Mouse (Mus musculus): ENCODE measurements around the gene BC048679. TPM values are rescaled to one million over a fixed set of nuclear protein-coding genes. Genes with fewer than 3 reads are reported as not detected.
"Not testable (repeated sequence)": the region's sequence is repeated elsewhere in the genome, so short reads cannot be mapped to it uniquely, and the experiment has no call there.

The BC048679 gene
- polyA plus RNA-seq, 1 experiment from 2014 or later: not detected

GRCm38 (mm10) chr7:81516154-81517030, 18.3 kb upstream of the BC048679 start:
- Histone ChIP-seq H3K9me3 (replicated peaks) (no peaks in the 10 kb centered on the region), H3K36me3 (no peaks in the 10 kb centered on the region), H3K9ac (no peak overlapping the region), H3K27ac (no peak overlapping the region), H3K4me1 (no peaks in the 10 kb centered on the region), H3K4me3 (no peak overlapping the region), H3K4me2 (replicated peaks) (no peak overlapping the region), H3K27me3 (no peaks in the 10 kb centered on the region)
- WGBS: 69% methylated on average over 6 of the region's 6 CpGs
- no peak for ATAC-seq (ENCODE audit: low FRiP score)

DNA sequence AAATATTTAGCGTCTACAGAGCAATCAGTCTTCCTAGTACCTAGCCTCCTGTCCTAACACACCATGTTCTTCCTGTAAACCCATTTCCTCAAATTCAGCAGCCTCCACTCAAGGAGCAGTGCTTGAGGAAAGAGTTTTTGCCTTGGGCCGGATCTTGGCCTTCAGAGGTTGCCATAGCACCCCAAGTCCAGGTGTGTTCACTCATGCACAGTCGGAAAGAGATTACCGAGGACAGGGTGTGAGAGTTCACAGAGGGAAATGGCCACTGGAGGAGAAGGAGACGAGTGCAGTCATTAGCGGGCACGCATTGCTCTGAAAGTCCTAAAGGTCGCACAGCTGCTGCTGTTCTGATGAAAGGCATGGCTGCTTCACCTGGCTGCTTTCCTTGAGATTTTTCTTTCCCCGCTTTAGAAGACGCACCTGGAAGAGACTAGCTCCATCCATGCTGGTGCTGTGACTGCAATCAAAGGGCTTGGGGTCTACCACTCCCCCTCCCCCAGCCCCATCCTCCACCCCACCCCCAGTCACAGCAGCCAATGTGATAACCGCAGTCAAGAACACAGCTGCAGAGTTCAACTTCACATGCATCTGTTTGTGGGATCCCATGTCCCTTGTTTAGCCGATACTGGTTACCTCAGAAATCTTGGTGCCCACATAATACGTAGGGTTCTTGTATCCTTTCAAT, 17.0 kb upstream of the BC048679 start:
- no peak for ATAC-seq (ENCODE audit: low FRiP score)
- Histone ChIP-seq H3K4me3 (no peak overlapping the region), H3K27ac (no peak overlapping the region), H3K4me1 (no peaks in the 10 kb centered on the region), H3K9ac (no peak overlapping the region), H3K27me3 (no peaks in the 10 kb centered on the region), H3K9me3 (replicated peaks) (no peaks in the 10 kb centered on the region), H3K36me3 (no peaks in the 10 kb centered on the region), H3K4me2 (replicated peaks) (no peak overlapping the region)
- WGBS: 65% methylated on average over 13 of the region's 13 CpGs

- Histone ChIP-seq H3K27me3 (peaks cover 7% of the 10 kb centered on the region), H3K27ac (no peak overlapping the region), H3K4me2 (replicated peaks) (no peak overlapping the region), H3K4me3 (no peak overlapping the region), H3K9me3 (replicated peaks) (no peaks in the 10 kb centered on the region), H3K36me3 (no peaks in the 10 kb centered on the region), H3K4me1 (peaks cover 5% of the 10 kb centered on the region; the same call in 1 of the 2 replicates), H3K9ac (no peak overlapping the region)
- WGBS: 89% methylated on average over 2 of the region's 2 CpGs
- no peak for ATAC-seq (ENCODE audit: low FRiP score)
These were observed 3.0 kb upstream of the BC048679 start for GRCm38 (mm10) chr7:81501050-81501449.

- Histone ChIP-seq H3K4me3 (no peak overlapping the region), H3K4me2 (replicated peaks) (no peak overlapping the region), H3K27ac (no peak overlapping the region), H3K36me3 (no peaks in the 10 kb centered on the region), H3K27me3 (peaks cover 21% of the 10 kb centered on the region), H3K4me1 (peaks cover 10% of the 10 kb centered on the region), H3K9me3 (replicated peaks) (no peaks in the 10 kb centered on the region), H3K9ac (no peak overlapping the region)
- WGBS: 10% methylated on average over 6 of the region's 6 CpGs
- no peak for ATAC-seq (ENCODE audit: low FRiP score)
These were observed 910 bp downstream of the BC048679 start for GRCm38 (mm10) chr7:81497171-81497570.

- whole genome bisulfite sequencing: under 1% methylated on average over 55 of the region's 57 CpGs
- Histone ChIP-seq H3K9ac (peak within 1 kb of the TSS; percentile 82), H3K4me3 (peak within 1 kb of the TSS; percentile 69), H3K4me2 (replicated peaks) (peak within 1 kb of the TSS; percentile 60), H3K4me1 (peaks cover 25% of the 10 kb centered on the region), H3K27ac (peak within 1 kb of the TSS; percentile 96), H3K36me3 (no peaks in the 10 kb centered on the region), H3K9me3 (replicated peaks) (no peaks in the 10 kb centered on the region), H3K27me3 (peaks cover 21% of the 10 kb centered on the region)
- peak; percentile 94 for ATAC-seq (ENCODE audit: low FRiP score)
These were observed 4.6 kb downstream of the BC048679 start, which contains the start of gene Ap3b2 for GRCm38 (mm10) chr7:81493331-81494021. Gene Ap3b2 (minus strand): TSS chr7:81493925.

DNA sequence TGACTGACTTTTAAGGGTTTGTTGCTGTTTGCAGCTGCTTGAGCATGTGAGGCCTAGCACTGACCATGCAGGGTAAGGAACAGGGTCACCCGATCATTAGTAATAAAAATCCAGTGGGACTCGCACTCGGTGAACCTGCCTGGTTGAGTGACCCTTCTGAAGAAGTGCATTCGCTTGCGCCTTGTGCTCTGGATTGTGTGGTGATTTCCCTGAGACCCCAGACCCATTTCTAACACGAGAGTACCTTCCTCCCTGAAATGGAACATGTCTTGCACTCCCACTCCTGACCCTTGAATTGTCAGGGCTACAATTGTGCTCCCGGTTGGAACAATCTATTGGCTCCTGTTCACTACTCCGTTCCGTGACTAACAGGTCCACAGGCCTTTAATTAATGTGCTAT, 5.5 kb downstream of the BC048679 start:
- Histone ChIP-seq H3K4me3 (peak overlapping the region; percentile 69), H3K9me3 (replicated peaks) (no peaks in the 10 kb centered on the region), H3K27me3 (peaks cover 14% of the 10 kb centered on the region), H3K4me2 (replicated peaks) (peak overlapping the region; percentile 60), H3K27ac (peak overlapping the region; percentile 96; the same call in 1 of the 2 replicates), H3K9ac (peak overlapping the region; percentile 82), H3K4me1 (peaks cover 26% of the 10 kb centered on the region), H3K36me3 (no peaks in the 10 kb centered on the region)
- ATAC-seq (ENCODE audit: low FRiP score): no peak
- 39% methylated on average over 9 of the region's 9 CpGs for WGBS

- Histone ChIP-seq H3K27ac (no peak overlapping the region), H3K4me3 (no peak overlapping the region), H3K36me3 (peaks cover under 1% of the 10 kb centered on the region; the same call in 1 of the 2 replicates), H3K4me2 (replicated peaks) (no peak overlapping the region), H3K9ac (0 out of 2 replicates have a peak overlapping the region, but pooled peaks have one; percentile 19), H3K4me1 (peaks cover 21% of the 10 kb centered on the region), H3K27me3 (peaks cover 2% of the 10 kb centered on the region; the same call in 1 of the 2 replicates), H3K9me3 (replicated peaks) (no peaks in the 10 kb centered on the region)
- 6% methylated on average over 9 of the region's 9 CpGs for WGBS
- no peak for ATAC-seq (ENCODE audit: low FRiP score)
These were observed 8.4 kb downstream of the BC048679 start for GRCm38 (mm10) chr7:81489649-81490048.

GRCm38 (mm10) chr7:81480800-81481199, 17.3 kb downstream of the BC048679 start:
- peaks cover 21% of the 10 kb centered on the region for H3K36me3 ChIP-seq
- WGBS: 3% methylated on average over 8 of the region's 8 CpGs

GRCm38 (mm10) chr7:81479531-81480090, 18.5 kb downstream of the BC048679 start:
- no peak for ATAC-seq (ENCODE audit: low FRiP score)
- Histone ChIP-seq H3K9me3 (replicated peaks) (no peaks in the 10 kb centered on the region), H3K9ac (no peak overlapping the region), H3K27me3 (peaks cover 38% of the 10 kb centered on the region), H3K27ac (no peak overlapping the region), H3K4me2 (replicated peaks) (no peak overlapping the region), H3K36me3 (peaks cover 22% of the 10 kb centered on the region), H3K4me3 (no peak overlapping the region), H3K4me1 (peaks cover 12% of the 10 kb centered on the region)
- 65% methylated on average over 3 of the region's 3 CpGs for WGBS

More at GRCm38 (mm10) chr7:81480800-81481199, 17.3 kb downstream of the BC048679 start:
- Histone ChIP-seq H3K27ac (no peak overlapping the region), H3K9ac (no peak overlapping the region), H3K4me2 (replicated peaks) (no peak overlapping the region; the same call in 1 of the 2 replicates), H3K27me3 (peaks cover 35% of the 10 kb centered on the region), H3K4me1 (peaks cover 12% of the 10 kb centered on the region), H3K4me3 (no peak overlapping the region), H3K9me3 (replicated peaks) (no peaks in the 10 kb centered on the region)
- no peak for ATAC-seq (ENCODE audit: low FRiP score)

- not testable (repeated sequence) for H3K4me2 ChIP-seq (replicated peaks); H3K9me3 ChIP-seq (replicated peaks); ATAC-seq (ENCODE audit: low FRiP score); H3K9ac ChIP-seq; H3K27ac ChIP-seq; H3K4me3 ChIP-seq
- H3K4me1 ChIP-seq: peaks cover 12% of the 10 kb centered on the region
- H3K27me3 ChIP-seq: peaks cover 38% of the 10 kb centered on the region
- H3K36me3 ChIP-seq: peaks cover 18% of the 10 kb centered on the region
These were observed 19.8 kb downstream of the BC048679 start for GRCm38 (mm10) chr7:81478261-81478660.

DNA sequence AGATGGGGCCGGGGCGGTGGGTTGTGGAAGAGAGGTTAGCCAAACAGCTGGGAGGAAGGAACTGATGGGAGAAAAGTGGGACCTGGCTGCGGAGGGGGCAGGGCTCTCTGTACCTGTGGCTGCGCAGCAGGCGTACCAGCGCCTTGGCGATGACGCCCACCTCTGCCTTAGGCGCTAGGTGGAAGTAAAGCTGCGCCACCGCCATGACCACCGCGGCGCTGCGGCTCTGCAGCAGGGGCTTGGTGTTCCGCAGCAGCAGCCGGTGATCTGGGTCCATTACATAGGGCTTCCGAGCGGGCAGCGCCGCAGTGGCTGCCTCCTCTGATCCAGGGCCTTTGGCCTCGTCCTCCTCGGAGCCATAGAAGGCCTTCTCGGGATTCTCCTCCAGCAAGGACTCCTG, 21.2 kb downstream of the BC048679 start:
- Histone ChIP-seq H3K27me3 (peaks cover 34% of the 10 kb centered on the region), H3K9ac (no peak overlapping the region), H3K4me1 (peaks cover 12% of the 10 kb centered on the region), H3K36me3 (peaks cover 22% of the 10 kb centered on the region), H3K9me3 (replicated peaks) (no peaks in the 10 kb centered on the region), H3K4me3 (no peak overlapping the region), H3K4me2 (replicated peaks) (peak overlapping the region; percentile 21; the same call in 1 of the 2 replicates), H3K27ac (no peak overlapping the region)
- 10% methylated on average over 21 of the region's 24 CpGs for WGBS
- no peak for ATAC-seq (ENCODE audit: low FRiP score)

All from hindbrain, embryonic 12.5 days (tissue).